Mouse (Mus musculus) splenic B cell, adult 2 months (primary cell): Measurements from ENCODE around the gene Vdac2.

ENCODE experiments used
- DNase-seq: peaks from one replicate; pipeline ENCODE4 v3.0.0-alpha.2; 2011; ENCODE audit warnings: low read depth, low spot score
- H3K27me3 ChIP-seq: 2 replicates; pipeline ENCODE4 v1.6.1; 2012; ENCODE audit warnings: mild to moderate bottlenecking, low read length, moderate library complexity, mixed read lengths; ENCODE audit not compliant: control insufficient read depth, poor library complexity, insufficient read depth, severe bottlenecking
- H3K36me3 ChIP-seq: 2 replicates; pipeline ENCODE4 v1.6.1; 2012; ENCODE audit warnings: mild to moderate bottlenecking, low read length, moderate library complexity, mixed read lengths; ENCODE audit not compliant: control insufficient read depth, poor library complexity, insufficient read depth, severe bottlenecking

Gene Vdac2

GRCm38 (mm10) chr14:21854271-21854670 lies 29.2 kb downstream of the Vdac2 start:
- Histone ChIP-seq H3K27me3 (no peaks in the 10 kb centered on the region), H3K36me3 (no peaks in the 10 kb centered on the region)
- DNase-seq: no peak

GRCm38 (mm10) chr14:21855961-21856360 lies 30.9 kb downstream of the Vdac2 start:
- no peaks in the 10 kb centered on the region for H3K27me3 ChIP-seq

GRCm38 (mm10) chr14:21856886-21857285 lies 31.8 kb downstream of the Vdac2 start:
- H3K27me3 ChIP-seq: no peaks in the 10 kb centered on the region
- DNase-seq: no peak
- H3K36me3 ChIP-seq: no peaks in the 10 kb centered on the region

More at GRCm38 (mm10) chr14:21855961-21856360, 30.9 kb downstream of the Vdac2 start:
- DNase-seq: no peak
- H3K36me3 ChIP-seq: no peaks in the 10 kb centered on the region

- no peak for DNase-seq
- Histone ChIP-seq H3K27me3 (no peaks in the 10 kb centered on the region), H3K36me3 (no peaks in the 10 kb centered on the region)
Observed at GRCm38 (mm10) chr14:21866291-21866690, 41.3 kb downstream of the Vdac2 start.

GRCm38 (mm10) chr14:21866816-21867215 lies 41.8 kb downstream of the Vdac2 start:
- Histone ChIP-seq H3K36me3 (no peaks in the 10 kb centered on the region), H3K27me3 (no peaks in the 10 kb centered on the region)
- no peak for DNase-seq

- DNase-seq: no peak
- H3K27me3 ChIP-seq: no peaks in the 10 kb centered on the region
- H3K36me3 ChIP-seq: no peaks in the 10 kb centered on the region
Observed at GRCm38 (mm10) chr14:21890430-21890829, 65.4 kb downstream of the Vdac2 start.

GRCm38 (mm10) chr14:21891581-21892340 lies 66.7 kb downstream of the Vdac2 start:
- no peak for DNase-seq

GRCm38 (mm10) chr14:21892341-21892659 lies 67.3 kb downstream of the Vdac2 start:
- H3K36me3 ChIP-seq: no peaks in the 10 kb centered on the region
- no peak for DNase-seq
- H3K27me3 ChIP-seq: no peaks in the 10 kb centered on the region

More at GRCm38 (mm10) chr14:21891581-21892340, 66.7 kb downstream of the Vdac2 start:
- H3K36me3 ChIP-seq: no peaks in the 10 kb centered on the region
- no peaks in the 10 kb centered on the region for H3K27me3 ChIP-seq
